Mouse (Mus musculus): ENCODE measurements at regions not wholly inside any gene's neighbourhood (a gene's known extent, or its start where the extent isn't known, plus 50 kb on each side); places are given as distances from the start of the nearest gene placed in this dataset.
A peak's percentile ranks its signal among the peaks of the same experiment; 100 is the strongest.

DNA sequence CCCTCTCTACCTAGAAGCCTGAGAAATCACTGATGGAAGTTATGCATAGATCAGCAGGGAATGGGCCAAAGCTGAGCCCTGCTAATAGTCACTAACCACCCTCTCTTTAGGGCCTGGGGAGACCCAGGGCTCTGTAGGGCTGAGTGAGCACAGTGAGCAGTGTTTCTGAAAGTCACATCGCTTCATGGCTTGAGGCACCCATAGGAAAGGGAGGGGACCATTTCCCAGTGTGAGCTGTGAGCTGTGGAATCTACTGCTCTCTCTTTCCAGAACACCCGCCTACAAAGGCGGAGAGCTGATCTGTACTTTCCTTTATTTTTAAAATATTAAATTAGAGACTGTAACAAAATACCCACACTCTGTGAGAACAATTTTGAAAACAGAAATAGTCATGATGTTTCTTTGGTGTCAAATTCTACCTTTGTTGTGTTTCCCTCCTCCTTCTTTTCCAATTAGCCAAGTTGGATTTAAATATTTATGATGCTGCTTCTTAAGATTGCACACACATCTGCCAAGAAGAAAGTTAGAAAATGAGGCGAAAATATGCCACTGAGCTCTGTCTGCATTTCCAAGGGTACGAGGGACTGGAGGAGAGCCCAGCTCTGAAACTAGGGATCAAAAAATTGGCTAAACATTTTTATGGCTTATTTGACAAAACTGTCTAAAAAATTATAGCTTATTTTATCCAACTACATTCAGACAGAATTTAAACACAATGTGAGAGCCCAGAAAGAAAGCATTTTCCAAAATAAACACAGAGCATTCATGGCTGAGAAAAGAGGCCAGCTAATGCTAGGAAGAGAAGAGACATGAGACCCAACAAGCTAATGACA, 111.7 kb upstream of the Tmtc1 start:
- no peaks in the 10 kb centered on the region for H3K9me3 ChIP-seq (replicated peaks; ENCODE audit: control insufficient read depth, low read length)
- no peak overlapping the region; the same call in 1 of the 2 replicates for H3K4me2 ChIP-seq (ENCODE audit: low read depth, low read length)
- ATAC-seq (ENCODE audit: insufficient read depth, low read depth) (no peak), DNase-seq (ENCODE audit: low spot score) (no peak)
- H3K4me3 ChIP-seq (ENCODE audit: low read depth, low read length), result no peak overlapping the region
- no peaks in the 10 kb centered on the region for H3K36me3 ChIP-seq (replicated peaks; ENCODE audit: control insufficient read depth, insufficient read depth, low read length)
- H3K27ac ChIP-seq (ENCODE audit: low read depth), result peak overlapping the region; percentile 79
- H3K9ac ChIP-seq (replicated peaks; ENCODE audit: low read depth, low read length), result no peak overlapping the region
- H3K27me3 ChIP-seq (ENCODE audit: control insufficient read depth, insufficient read depth, low read length), result no peaks in the 10 kb centered on the region
- 65% methylated on average over 5 of the region's 5 CpGs for WGBS
- no peak for TF ChIP-seq EP300 (IDR thresholded peaks at IDR 0.05; ENCODE audit: low read depth)
- H3K4me1 ChIP-seq (ENCODE audit: control insufficient read depth, insufficient read depth), result peaks cover 17% of the 10 kb centered on the region

DNA sequence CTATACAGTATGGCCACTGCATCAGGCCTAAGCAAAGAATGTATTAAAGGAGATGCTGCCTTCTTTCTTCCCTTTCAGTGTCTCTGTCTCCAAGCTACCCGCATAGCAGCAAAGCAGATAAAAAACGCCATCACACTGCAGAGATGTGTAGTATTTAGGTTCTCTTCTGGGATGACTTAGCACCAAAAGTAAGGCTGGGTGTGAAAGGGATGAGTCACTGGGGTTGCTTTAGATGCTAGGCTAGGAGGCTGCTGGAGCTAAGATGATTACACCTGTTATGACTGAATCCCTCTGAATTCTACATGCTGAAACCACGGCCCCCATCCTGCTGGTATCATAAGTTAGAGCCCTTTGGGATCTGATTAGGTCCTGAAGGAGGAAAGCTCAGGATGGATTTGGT, 110.3 kb upstream of the Tmtc1 start:
- Histone ChIP-seq H3K4me2 (ENCODE audit: low read depth, low read length) (no peak overlapping the region), H3K27me3 (ENCODE audit: control insufficient read depth, insufficient read depth, low read length) (no peaks in the 10 kb centered on the region), H3K9me3 (replicated peaks; ENCODE audit: control insufficient read depth, low read length) (no peaks in the 10 kb centered on the region), H3K36me3 (replicated peaks; ENCODE audit: control insufficient read depth, insufficient read depth, low read length) (no peaks in the 10 kb centered on the region), H3K9ac (replicated peaks; ENCODE audit: low read depth, low read length) (no peak overlapping the region), H3K27ac (ENCODE audit: low read depth) (no peak overlapping the region), H3K4me3 (ENCODE audit: low read depth, low read length) (no peak overlapping the region), H3K4me1 (ENCODE audit: control insufficient read depth, insufficient read depth) (peaks cover 17% of the 10 kb centered on the region)
- no peak for DNase-seq (ENCODE audit: low spot score)
- 86% methylated on average over 3 of the region's 3 CpGs for WGBS
- ATAC-seq (ENCODE audit: insufficient read depth, low read depth), result no peak
- TF ChIP-seq EP300 (IDR thresholded peaks at IDR 0.05; ENCODE audit: low read depth), result no peak
- no peak for TF ChIP-seq CTCF (IDR thresholded peaks at IDR 0.05; ENCODE audit: low read depth)

DNA sequence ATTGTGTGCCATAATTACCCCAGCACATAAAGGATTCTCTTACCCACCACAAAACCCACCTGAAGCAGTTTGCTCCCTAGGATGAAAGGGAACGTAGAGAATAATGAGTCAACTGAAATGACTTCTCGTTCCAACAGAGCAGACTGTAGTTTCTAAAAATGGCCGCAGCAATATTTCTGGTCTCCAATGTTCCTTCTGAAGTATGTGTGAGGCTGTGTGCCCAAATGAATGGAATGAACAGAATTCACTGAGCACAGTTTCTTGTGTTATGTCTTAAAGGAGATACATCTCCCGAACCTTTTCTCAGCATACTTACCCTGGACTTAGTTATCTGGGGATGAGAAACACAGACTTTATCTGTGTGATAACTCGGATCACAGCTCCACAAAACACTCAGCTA, 109.4 kb upstream of the Tmtc1 start:
- Histone ChIP-seq H3K27ac (ENCODE audit: low read depth) (peak overlapping the region; percentile 67), H3K4me2 (ENCODE audit: low read depth, low read length) (no peak overlapping the region), H3K4me1 (ENCODE audit: control insufficient read depth, insufficient read depth) (peaks cover 18% of the 10 kb centered on the region), H3K4me3 (ENCODE audit: low read depth, low read length) (no peak overlapping the region), H3K36me3 (replicated peaks; ENCODE audit: control insufficient read depth, insufficient read depth, low read length) (no peaks in the 10 kb centered on the region), H3K9ac (replicated peaks; ENCODE audit: low read depth, low read length) (no peak overlapping the region), H3K27me3 (ENCODE audit: control insufficient read depth, insufficient read depth, low read length) (no peaks in the 10 kb centered on the region), H3K9me3 (replicated peaks; ENCODE audit: control insufficient read depth, low read length) (no peaks in the 10 kb centered on the region)
- WGBS, result 30% methylated on average over 5 of the region's 5 CpGs
- no peak for ATAC-seq (ENCODE audit: insufficient read depth, low read depth)
- DNase-seq (ENCODE audit: low spot score), result no peak
- TF ChIP-seq CTCF (IDR thresholded peaks at IDR 0.05; ENCODE audit: low read depth) (no peak), EP300 (IDR thresholded peaks at IDR 0.05; ENCODE audit: low read depth) (no peak)

DNA sequence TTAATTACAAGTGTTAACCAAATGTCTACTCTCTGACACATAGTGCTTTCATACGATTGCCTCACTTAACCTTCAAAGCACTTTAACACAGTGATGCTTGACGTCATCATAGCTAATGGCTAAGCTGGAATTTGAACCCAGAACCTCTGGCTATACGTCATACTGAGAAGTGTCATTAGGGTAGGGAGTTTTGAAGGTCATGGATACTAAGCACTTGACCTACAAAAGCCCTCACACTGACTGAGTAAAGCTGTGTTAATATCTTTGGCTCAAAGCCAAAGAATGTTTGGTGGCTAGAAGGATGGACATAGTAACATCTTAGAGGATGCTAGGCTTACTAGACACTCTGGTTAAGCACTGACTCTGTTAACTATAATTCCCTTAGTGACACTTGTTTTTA, 106.9 kb upstream of the Tmtc1 start:
- TF ChIP-seq EP300 (IDR thresholded peaks at IDR 0.05; ENCODE audit: low read depth), result no peak
- no peak for TF ChIP-seq CTCF (IDR thresholded peaks at IDR 0.05; ENCODE audit: low read depth)
- H3K36me3 ChIP-seq (replicated peaks; ENCODE audit: control insufficient read depth, insufficient read depth, low read length), result no peaks in the 10 kb centered on the region
- no peaks in the 10 kb centered on the region for H3K9me3 ChIP-seq (replicated peaks; ENCODE audit: control insufficient read depth, low read length)
- no peak for DNase-seq (ENCODE audit: low spot score)
- H3K27ac ChIP-seq (ENCODE audit: low read depth), result no peak overlapping the region
- H3K4me2 ChIP-seq (ENCODE audit: low read depth, low read length), result no peak overlapping the region
- H3K4me1 ChIP-seq (ENCODE audit: control insufficient read depth, insufficient read depth), result peaks cover 22% of the 10 kb centered on the region
- no peak overlapping the region for H3K9ac ChIP-seq (replicated peaks; ENCODE audit: low read depth, low read length)
- WGBS, result 67% methylated on average over 3 of the region's 3 CpGs
- ATAC-seq (ENCODE audit: insufficient read depth, low read depth), result no peak
- H3K27me3 ChIP-seq (ENCODE audit: control insufficient read depth, insufficient read depth, low read length), result no peaks in the 10 kb centered on the region
- no peak overlapping the region for H3K4me3 ChIP-seq (ENCODE audit: low read depth, low read length)

DNA sequence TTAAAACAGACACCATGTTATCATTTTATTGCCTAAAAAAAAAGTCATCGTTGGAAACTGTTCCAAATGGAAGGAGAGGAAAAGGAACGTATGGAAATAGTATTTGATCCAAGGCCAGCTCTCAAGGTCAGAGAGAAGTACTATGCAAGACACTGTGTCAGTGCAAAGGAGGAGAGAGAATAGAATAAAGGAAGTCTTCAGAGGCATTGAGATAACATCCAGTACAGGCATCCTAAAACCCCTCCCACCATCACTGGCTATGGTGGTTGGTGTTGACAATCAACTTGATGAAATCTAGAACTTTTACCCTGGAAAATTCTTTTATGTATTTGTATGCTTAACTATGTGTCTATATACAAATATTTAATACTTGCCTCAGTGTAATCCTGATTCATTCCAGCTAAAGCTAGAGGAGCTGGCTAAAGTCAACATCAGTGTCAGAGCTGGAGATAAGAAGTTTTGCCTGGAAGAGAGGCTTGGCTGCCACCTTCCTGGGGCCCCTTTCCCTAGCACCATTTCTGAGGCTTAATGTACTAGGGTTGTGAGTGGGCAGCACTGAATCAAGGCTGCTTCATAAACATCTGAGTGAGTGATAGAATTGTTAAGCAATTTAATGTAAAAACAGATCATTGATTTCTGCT, 104.1 kb upstream of the Tmtc1 start:
- H3K27ac ChIP-seq (ENCODE audit: low read depth), result no peak overlapping the region
- 22% methylated on average over 2 of the region's 2 CpGs for WGBS
- no peak overlapping the region for H3K4me3 ChIP-seq (ENCODE audit: low read depth, low read length)
- DNase-seq (ENCODE audit: low spot score) (no peak), ATAC-seq (ENCODE audit: insufficient read depth, low read depth) (no peak)
- no peaks in the 10 kb centered on the region for H3K27me3 ChIP-seq (ENCODE audit: control insufficient read depth, insufficient read depth, low read length)
- no peaks in the 10 kb centered on the region for H3K36me3 ChIP-seq (replicated peaks; ENCODE audit: control insufficient read depth, insufficient read depth, low read length)
- no peak overlapping the region for H3K4me2 ChIP-seq (ENCODE audit: low read depth, low read length)
- H3K9ac ChIP-seq (replicated peaks; ENCODE audit: low read depth, low read length), result no peak overlapping the region
- TF ChIP-seq EP300 (IDR thresholded peaks at IDR 0.05; ENCODE audit: low read depth) (no peak), CTCF (IDR thresholded peaks at IDR 0.05; ENCODE audit: low read depth) (no peak)
- peaks cover 14% of the 10 kb centered on the region; the same call in 1 of the 2 replicates for H3K4me1 ChIP-seq (ENCODE audit: control insufficient read depth, insufficient read depth)
- H3K9me3 ChIP-seq (replicated peaks; ENCODE audit: control insufficient read depth, low read length), result no peaks in the 10 kb centered on the region
